Mouse (Mus musculus) CD4-positive, CD25-positive, alpha-beta regulatory T cell, adult 4 months (primary cell): ENCODE results near the gene Sema4b. TPM values are rescaled to one million over a fixed set of nuclear protein-coding genes. Genes with fewer than 3 reads are reported as not detected.

Source experiments
- ATAC-seq: one replicate; pipeline ENCODE4 v1.8.0; 2017
- polyA plus RNA-seq, 2 experiments: library from polyadenylated mRNA; unstranded; fragments of 100-300 nt; shearing (Covaris generic); gene quantifications; one replicate each; pipeline ENCODE4 v1.2.1; 2017

Sema4b gene
- polyA plus RNA-seq, 2 experiments from 2014 or later, result 19.2 to 26.0 TPM

GRCm38 (mm10) chr7:80218666-80219065 lies 32.0 kb downstream of the Sema4b start:
- no peak for ATAC-seq

- no peak for ATAC-seq
Observed at GRCm38 (mm10) chr7:80220237-80220797, 33.7 kb downstream of the Sema4b start.

GRCm38 (mm10) chr7:80221179-80221750 lies 34.6 kb downstream of the Sema4b start:
- no peak for ATAC-seq

GRCm38 (mm10) chr7:80227065-80227464 lies 40.4 kb downstream of the Sema4b start:
- no peak for ATAC-seq

- ATAC-seq, result no peak
Observed at GRCm38 (mm10) chr7:80230196-80230595, 43.6 kb downstream of the Sema4b start.

GRCm38 (mm10) chr7:80231971-80232488 lies 45.4 kb downstream of the Sema4b start:
- ATAC-seq, result no peak

GRCm38 (mm10) chr7:80232489-80233029 lies 45.9 kb downstream of the Sema4b start, which contains the start of the genes Cib1 and Gdpgp1:
Gene Cib1 (minus strand): TSS chr7:80232813.
Gene Gdpgp1 (plus strand): TSS chr7:80232865.
- ATAC-seq, result peak; percentile 93

- no peak for ATAC-seq
Observed at GRCm38 (mm10) chr7:80233799-80234198, 47.2 kb downstream of the Sema4b start.

GRCm38 (mm10) chr7:80238542-80238941 lies 51.9 kb downstream of the Sema4b start:
- no peak for ATAC-seq

- no peak for ATAC-seq
Observed at GRCm38 (mm10) chr7:80241661-80242060, 55.0 kb downstream of the Sema4b start.

GRCm38 (mm10) chr7:80244851-80245250 lies 58.2 kb downstream of the Sema4b start:
- no peak for ATAC-seq

- peak; percentile 99 for ATAC-seq
Observed at GRCm38 (mm10) chr7:80246148-80246721, 59.6 kb downstream of the Sema4b start, which contains the start of gene Ttll13. Gene Ttll13 (plus strand): TSS chr7:80246376.

GRCm38 (mm10) chr7:80246859-80247258 lies 60.2 kb downstream of the Sema4b start:
- no peak for ATAC-seq

- no peak for ATAC-seq
Observed at GRCm38 (mm10) chr7:80252437-80252836, 65.8 kb downstream of the Sema4b start.

GRCm38 (mm10) chr7:80252886-80253285 lies 66.2 kb downstream of the Sema4b start:
- no peak for ATAC-seq

GRCm38 (mm10) chr7:80255981-80256380 lies 69.3 kb downstream of the Sema4b start:
- no peak for ATAC-seq

GRCm38 (mm10) chr7:80257706-80258105 lies 71.1 kb downstream of the Sema4b start:
- no peak for ATAC-seq

GRCm38 (mm10) chr7:80260625-80261371 lies 74.2 kb downstream of the Sema4b start, which contains the start of gene Ngrn:
Gene Ngrn (plus strand): TSS chr7:80261215.
- ATAC-seq, result peak; percentile 99

GRCm38 (mm10) chr7:80261372-80261990 lies 74.8 kb downstream of the Sema4b start:
- ATAC-seq, result peak; percentile 52

- ATAC-seq, result no peak
Observed at GRCm38 (mm10) chr7:80264606-80265005, 78.0 kb downstream of the Sema4b start.

GRCm38 (mm10) chr7:80267764-80268163 lies 81.1 kb downstream of the Sema4b start:
- ATAC-seq, result no peak
